Mouse (Mus musculus) layer of hippocampus, adult 9-10 months (tissue): Measurements from ENCODE around the gene Exosc8.
"Not testable (repeated sequence)": the region's sequence is repeated elsewhere in the genome, so short reads cannot be mapped to it uniquely, and the experiment has no call there.

Experiments
- DNase-seq: peaks from one replicate; pipeline ENCODE4 v3.0.0; 2022; ENCODE audit warnings: low spot score

Exosc8 gene

GRCm38 (mm10) chr3:54735247-54736046 is at the start of gene Exosc8, which contains the start of gene Alg5:
TSS of gene Exosc8 (minus strand) at chr3:54735393.
TSS of gene Alg5 (plus strand) at chr3:54735539.
- DNase-seq: peak; percentile 75

GRCm38 (mm10) chr3:54775989-54776631 is 40.9 kb upstream of the Exosc8 start:
- no peak for DNase-seq

- DNase-seq: no peak
Observed at GRCm38 (mm10) chr3:54773613-54774012, 38.4 kb upstream of the Exosc8 start.

- no peak for DNase-seq
Observed at GRCm38 (mm10) chr3:54769349-54770275, 34.4 kb upstream of the Exosc8 start.

- no peak for DNase-seq
Observed at GRCm38 (mm10) chr3:54768592-54768991, 33.4 kb upstream of the Exosc8 start.

GRCm38 (mm10) chr3:54766811-54767210 is 31.6 kb upstream of the Exosc8 start:
- no peak for DNase-seq

GRCm38 (mm10) chr3:54766034-54766433 is 30.8 kb upstream of the Exosc8 start:
- no peak for DNase-seq

GRCm38 (mm10) chr3:54765521-54765920 is 30.3 kb upstream of the Exosc8 start:
- not testable (repeated sequence) for DNase-seq

- no peak for DNase-seq
Observed at GRCm38 (mm10) chr3:54764418-54764817, 29.2 kb upstream of the Exosc8 start.

GRCm38 (mm10) chr3:54761258-54761657 is 26.1 kb upstream of the Exosc8 start:
- DNase-seq: no peak

GRCm38 (mm10) chr3:54760321-54761115 is 25.3 kb upstream of the Exosc8 start:
- no peak for DNase-seq

GRCm38 (mm10) chr3:54759211-54759610 is 24.0 kb upstream of the Exosc8 start:
- no peak for DNase-seq

- no peak for DNase-seq
Observed at GRCm38 (mm10) chr3:54757446-54757845, 22.3 kb upstream of the Exosc8 start.

GRCm38 (mm10) chr3:54756058-54756457 is 20.9 kb upstream of the Exosc8 start:
- DNase-seq: no peak

GRCm38 (mm10) chr3:54755145-54756041 is 20.2 kb upstream of the Exosc8 start, which contains the start of gene Smad9:
TSS of gene Smad9 (plus strand) at chr3:54755582.
- no peak for DNase-seq

GRCm38 (mm10) chr3:54753411-54753810 is 18.2 kb upstream of the Exosc8 start:
- DNase-seq: no peak

- DNase-seq: no peak
Observed at GRCm38 (mm10) chr3:54745799-54746198, 10.6 kb upstream of the Exosc8 start.

- no peak for DNase-seq
Observed at GRCm38 (mm10) chr3:54741965-54742364, 6.8 kb upstream of the Exosc8 start.

GRCm38 (mm10) chr3:54737317-54737716 is 2.1 kb upstream of the Exosc8 start:
- no peak for DNase-seq
